Mouse (Mus musculus): ENCODE measurements around the gene Cox4i1. TPM values are rescaled to one million over a fixed set of nuclear protein-coding genes. Genes with fewer than 3 reads are reported as not detected.

The Cox4i1 gene
- polyA plus RNA-seq, 1 experiment from 2014 or later, result 2,406 TPM

GRCm38 (mm10) chr8:120705163-120705562 lies 37.1 kb downstream of the Cox4i1 start:
- Histone ChIP-seq H3K27me3 (replicated peaks; ENCODE audit: control insufficient read depth, insufficient read depth, low read length) (no peaks in the 10 kb centered on the region), H3K4me1 (replicated peaks; ENCODE audit: control insufficient read depth, insufficient read depth, low read length) (peaks cover 4% of the 10 kb centered on the region), H3K9me3 (ENCODE audit: control insufficient read depth) (no peaks in the 10 kb centered on the region), H3K4me3 (ENCODE audit: low read depth, low read length) (no peak overlapping the region), H3K36me3 (ENCODE audit: control insufficient read depth, insufficient read depth) (no peaks in the 10 kb centered on the region), H3K4me2 (replicated peaks; ENCODE audit: low read depth) (no peak overlapping the region), H3K27ac (ENCODE audit: low read depth, low read length) (no peak overlapping the region), H3K9ac (ENCODE audit: low read depth, low read length) (no peak overlapping the region)
- 88% methylated on average over 15 of the region's 15 CpGs for WGBS
- TF ChIP-seq CTCF (IDR thresholded peaks at IDR 0.05; ENCODE audit: low read depth), result no peak
- no peak for ATAC-seq

GRCm38 (mm10) chr8:120706193-120706592 lies 38.2 kb downstream of the Cox4i1 start:
- Histone ChIP-seq H3K4me2 (replicated peaks; ENCODE audit: low read depth) (no peak overlapping the region), H3K4me3 (ENCODE audit: low read depth, low read length) (no peak overlapping the region), H3K36me3 (ENCODE audit: control insufficient read depth, insufficient read depth) (no peaks in the 10 kb centered on the region), H3K9ac (ENCODE audit: low read depth, low read length) (no peak overlapping the region), H3K9me3 (ENCODE audit: control insufficient read depth) (no peaks in the 10 kb centered on the region), H3K27me3 (replicated peaks; ENCODE audit: control insufficient read depth, insufficient read depth, low read length) (no peaks in the 10 kb centered on the region), H3K4me1 (replicated peaks; ENCODE audit: control insufficient read depth, insufficient read depth, low read length) (peaks cover 4% of the 10 kb centered on the region), H3K27ac (ENCODE audit: low read depth, low read length) (no peak overlapping the region)
- TF ChIP-seq CTCF (IDR thresholded peaks at IDR 0.05; ENCODE audit: low read depth), result no peak
- ATAC-seq, result no peak
- 73% methylated on average over 3 of the region's 3 CpGs for WGBS

- no peaks in the 10 kb centered on the region for H3K27me3 ChIP-seq (replicated peaks; ENCODE audit: control insufficient read depth, insufficient read depth, low read length)
- no peaks in the 10 kb centered on the region for H3K36me3 ChIP-seq (ENCODE audit: control insufficient read depth, insufficient read depth)
- H3K4me2 ChIP-seq (replicated peaks; ENCODE audit: low read depth), result no peak overlapping the region
- H3K4me1 ChIP-seq (replicated peaks; ENCODE audit: control insufficient read depth, insufficient read depth, low read length), result no peaks in the 10 kb centered on the region
- no peak overlapping the region for H3K4me3 ChIP-seq (ENCODE audit: low read depth, low read length)
- H3K9me3 ChIP-seq (ENCODE audit: control insufficient read depth), result no peaks in the 10 kb centered on the region
- no peak for ATAC-seq
- 74% methylated on average over 10 of the region's 10 CpGs for WGBS
- H3K9ac ChIP-seq (ENCODE audit: low read depth, low read length), result no peak overlapping the region
- no peak for TF ChIP-seq CTCF (IDR thresholded peaks at IDR 0.05; ENCODE audit: low read depth)
- H3K27ac ChIP-seq (ENCODE audit: low read depth, low read length), result no peak overlapping the region
Observed at GRCm38 (mm10) chr8:120709176-120709575, 41.2 kb downstream of the Cox4i1 start.

- ATAC-seq, result no peak
- no peaks in the 10 kb centered on the region for H3K36me3 ChIP-seq (ENCODE audit: control insufficient read depth, insufficient read depth)
- no peak overlapping the region for H3K4me2 ChIP-seq (replicated peaks; ENCODE audit: low read depth)
- H3K4me3 ChIP-seq (ENCODE audit: low read depth, low read length), result no peak overlapping the region
- H3K27me3 ChIP-seq (replicated peaks; ENCODE audit: control insufficient read depth, insufficient read depth, low read length), result no peaks in the 10 kb centered on the region
- WGBS, result 59% methylated on average over 6 of the region's 6 CpGs
- TF ChIP-seq CTCF (IDR thresholded peaks at IDR 0.05; ENCODE audit: low read depth), result no peak
- H3K4me1 ChIP-seq (replicated peaks; ENCODE audit: control insufficient read depth, insufficient read depth, low read length), result no peaks in the 10 kb centered on the region
- no peaks in the 10 kb centered on the region for H3K9me3 ChIP-seq (ENCODE audit: control insufficient read depth)
- H3K9ac ChIP-seq (ENCODE audit: low read depth, low read length), result no peak overlapping the region
- no peak overlapping the region for H3K27ac ChIP-seq (ENCODE audit: low read depth, low read length)
Observed at GRCm38 (mm10) chr8:120715200-120715599, 47.2 kb downstream of the Cox4i1 start.

- Histone ChIP-seq H3K27me3 (replicated peaks; ENCODE audit: control insufficient read depth, insufficient read depth, low read length) (no peaks in the 10 kb centered on the region), H3K27ac (ENCODE audit: low read depth, low read length) (no peak overlapping the region), H3K36me3 (ENCODE audit: control insufficient read depth, insufficient read depth) (no peaks in the 10 kb centered on the region), H3K4me3 (ENCODE audit: low read depth, low read length) (no peak overlapping the region), H3K9ac (ENCODE audit: low read depth, low read length) (no peak overlapping the region), H3K9me3 (ENCODE audit: control insufficient read depth) (no peaks in the 10 kb centered on the region), H3K4me1 (replicated peaks; ENCODE audit: control insufficient read depth, insufficient read depth, low read length) (no peaks in the 10 kb centered on the region), H3K4me2 (replicated peaks; ENCODE audit: low read depth) (no peak overlapping the region)
- TF ChIP-seq CTCF (IDR thresholded peaks at IDR 0.05; ENCODE audit: low read depth), result no peak
- WGBS, result 67% methylated on average over 15 of the region's 15 CpGs
- peak; percentile 41 for ATAC-seq
Observed at GRCm38 (mm10) chr8:120715996-120716680, 48.1 kb downstream of the Cox4i1 start.

GRCm38 (mm10) chr8:120719586-120720236 lies 51.7 kb downstream of the Cox4i1 start:
- Histone ChIP-seq H3K9ac (ENCODE audit: low read depth, low read length) (no peak overlapping the region), H3K27ac (ENCODE audit: low read depth, low read length) (no peak overlapping the region), H3K27me3 (replicated peaks; ENCODE audit: control insufficient read depth, insufficient read depth, low read length) (no peaks in the 10 kb centered on the region), H3K9me3 (ENCODE audit: control insufficient read depth) (no peaks in the 10 kb centered on the region), H3K4me3 (ENCODE audit: low read depth, low read length) (no peak overlapping the region), H3K4me2 (replicated peaks; ENCODE audit: low read depth) (no peak overlapping the region), H3K4me1 (replicated peaks; ENCODE audit: control insufficient read depth, insufficient read depth, low read length) (no peaks in the 10 kb centered on the region), H3K36me3 (ENCODE audit: control insufficient read depth, insufficient read depth) (no peaks in the 10 kb centered on the region)
- no peak for TF ChIP-seq CTCF (IDR thresholded peaks at IDR 0.05; ENCODE audit: low read depth)
- ATAC-seq, result no peak
- WGBS, result 63% methylated on average over 19 of the region's 19 CpGs

All from intestine, postnatal 0 days (tissue).